Mouse (Mus musculus): Measurements from ENCODE around the gene Rsbn1. TPM values are rescaled to one million over a fixed set of nuclear protein-coding genes. Genes with fewer than 3 reads are reported as not detected.

Rsbn1 gene
- polyA plus RNA-seq, 1 experiment from 2014 or later: 11.6 TPM

GRCm38 (mm10) chr3:103968701-103969100 is 54.8 kb downstream of the Rsbn1 start:
- Histone ChIP-seq H3K36me3 (replicated peaks) (peaks cover 52% of the 10 kb centered on the region), H3K4me3 (peak overlapping the region; percentile 87), H3K27ac (peak overlapping the region; percentile 98), H3K9me3 (no peaks in the 10 kb centered on the region), H3K27me3 (ENCODE audit: poor library complexity, severe bottlenecking) (no peaks in the 10 kb centered on the region), H3K4me1 (peaks cover 35% of the 10 kb centered on the region)
- WGBS: under 1% methylated on average over 24 of the region's 24 CpGs
- DNase-seq (ENCODE audit: extremely low spot score, low spot score): peak; percentile 71

GRCm38 (mm10) chr3:103971157-103971556 is 57.2 kb downstream of the Rsbn1 start:
- 95% methylated on average over 2 of the region's 2 CpGs for WGBS

GRCm38 (mm10) chr3:103984556-103984955 is 70.6 kb downstream of the Rsbn1 start:
- Histone ChIP-seq H3K27ac (no peak overlapping the region), H3K36me3 (replicated peaks) (peaks cover 91% of the 10 kb centered on the region), H3K27me3 (ENCODE audit: poor library complexity, severe bottlenecking) (no peaks in the 10 kb centered on the region), H3K9me3 (no peaks in the 10 kb centered on the region), H3K4me1 (no peaks in the 10 kb centered on the region), H3K4me3 (no peak overlapping the region)
- WGBS: 69% methylated on average over 4 of the region's 4 CpGs
- no peak for DNase-seq (ENCODE audit: extremely low spot score, low spot score)

More at GRCm38 (mm10) chr3:103971157-103971556, 57.2 kb downstream of the Rsbn1 start:
- Histone ChIP-seq H3K4me1 (peaks cover 35% of the 10 kb centered on the region), H3K4me3 (no peak overlapping the region), H3K9me3 (no peaks in the 10 kb centered on the region), H3K27ac (no peak overlapping the region), H3K36me3 (replicated peaks) (peaks cover 42% of the 10 kb centered on the region), H3K27me3 (ENCODE audit: poor library complexity, severe bottlenecking) (no peaks in the 10 kb centered on the region)
- no peak for DNase-seq (ENCODE audit: extremely low spot score, low spot score)

- WGBS: 90% methylated on average over 2 of the region's 2 CpGs
Observed at GRCm38 (mm10) chr3:103985194-103985593, 71.3 kb downstream of the Rsbn1 start.

GRCm38 (mm10) chr3:103987831-103988432 is 74.0 kb downstream of the Rsbn1 start:
- H3K4me3 ChIP-seq: no peak overlapping the region
- no peaks in the 10 kb centered on the region for H3K9me3 ChIP-seq
- H3K4me1 ChIP-seq: no peaks in the 10 kb centered on the region
- WGBS: 72% methylated on average over 5 of the region's 5 CpGs
- no peaks in the 10 kb centered on the region for H3K27me3 ChIP-seq (ENCODE audit: poor library complexity, severe bottlenecking)
- DNase-seq (ENCODE audit: extremely low spot score, low spot score): no peak
- peaks cover 94% of the 10 kb centered on the region for H3K36me3 ChIP-seq (replicated peaks)
- H3K27ac ChIP-seq: no peak overlapping the region

More at GRCm38 (mm10) chr3:103985194-103985593, 71.3 kb downstream of the Rsbn1 start:
- Histone ChIP-seq H3K9me3 (no peaks in the 10 kb centered on the region), H3K27ac (no peak overlapping the region), H3K4me1 (no peaks in the 10 kb centered on the region), H3K4me3 (no peak overlapping the region), H3K36me3 (replicated peaks) (peaks cover 91% of the 10 kb centered on the region), H3K27me3 (ENCODE audit: poor library complexity, severe bottlenecking) (no peaks in the 10 kb centered on the region)
- DNase-seq (ENCODE audit: extremely low spot score, low spot score): no peak

- H3K4me1 ChIP-seq: no peaks in the 10 kb centered on the region
- H3K4me3 ChIP-seq: no peak overlapping the region
- H3K9me3 ChIP-seq: no peaks in the 10 kb centered on the region
- H3K27me3 ChIP-seq (ENCODE audit: poor library complexity, severe bottlenecking): no peaks in the 10 kb centered on the region
- WGBS: 92% methylated on average over 4 of the region's 4 CpGs
- H3K36me3 ChIP-seq (replicated peaks): peaks cover 93% of the 10 kb centered on the region
- no peak for DNase-seq (ENCODE audit: extremely low spot score, low spot score)
- H3K27ac ChIP-seq: no peak overlapping the region
Observed at GRCm38 (mm10) chr3:103989352-103989751, 75.4 kb downstream of the Rsbn1 start.

DNA sequence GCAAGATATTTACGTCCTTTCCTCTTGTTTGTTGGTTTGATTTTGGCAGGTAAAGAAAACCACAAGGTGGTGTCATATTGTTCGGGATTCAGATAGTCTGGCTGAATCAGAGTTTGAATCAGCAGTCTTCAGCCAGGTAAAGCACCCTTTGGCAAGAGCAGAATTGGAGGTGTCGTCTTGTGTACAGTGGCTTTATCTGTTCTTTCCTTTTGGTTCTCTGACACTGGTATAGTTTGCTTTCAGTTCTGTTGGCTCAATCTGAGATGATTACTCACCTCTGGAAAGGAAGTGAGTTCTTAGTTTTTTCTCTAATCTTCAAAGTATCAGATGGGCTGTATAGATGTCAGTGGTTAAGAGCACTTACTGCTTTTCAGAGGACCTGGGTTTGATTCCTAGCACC is 77.4 kb downstream of the Rsbn1 start:
- DNase-seq (ENCODE audit: extremely low spot score, low spot score): no peak
- no peak overlapping the region for H3K27ac ChIP-seq
- 93% methylated on average over 3 of the region's 3 CpGs for WGBS
- peaks cover 94% of the 10 kb centered on the region for H3K36me3 ChIP-seq (replicated peaks)
- no peaks in the 10 kb centered on the region for H3K9me3 ChIP-seq
- no peak overlapping the region for H3K4me3 ChIP-seq
- H3K27me3 ChIP-seq (ENCODE audit: poor library complexity, severe bottlenecking): no peaks in the 10 kb centered on the region
- H3K4me1 ChIP-seq: no peaks in the 10 kb centered on the region

DNA sequence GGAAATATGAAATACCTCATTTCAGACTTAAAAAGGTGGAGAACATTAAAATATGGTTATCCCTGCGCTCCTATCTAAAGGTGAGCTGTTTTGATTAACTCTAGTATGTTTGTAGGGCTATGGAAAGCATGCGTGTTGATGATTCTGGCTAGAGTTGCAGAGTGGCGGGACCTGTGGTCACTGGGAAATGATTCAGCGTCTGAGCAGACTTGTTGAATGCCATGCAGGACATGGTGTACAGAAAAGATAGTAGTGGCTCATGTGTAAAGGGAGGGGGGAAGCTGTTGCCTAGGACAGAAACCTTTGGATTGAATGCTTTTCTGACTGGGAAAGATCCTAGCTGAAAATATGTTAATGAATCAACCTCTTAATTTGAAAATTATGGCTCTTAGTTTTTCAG is 84.8 kb downstream of the Rsbn1 start:
- H3K4me1 ChIP-seq: no peaks in the 10 kb centered on the region
- peaks cover 97% of the 10 kb centered on the region for H3K36me3 ChIP-seq (replicated peaks)
- H3K27me3 ChIP-seq (ENCODE audit: poor library complexity, severe bottlenecking): no peaks in the 10 kb centered on the region
- H3K27ac ChIP-seq: no peak overlapping the region
- DNase-seq (ENCODE audit: extremely low spot score, low spot score): no peak
- WGBS: 93% methylated on average over 4 of the region's 4 CpGs
- H3K4me3 ChIP-seq: no peak overlapping the region
- no peaks in the 10 kb centered on the region for H3K9me3 ChIP-seq

DNA sequence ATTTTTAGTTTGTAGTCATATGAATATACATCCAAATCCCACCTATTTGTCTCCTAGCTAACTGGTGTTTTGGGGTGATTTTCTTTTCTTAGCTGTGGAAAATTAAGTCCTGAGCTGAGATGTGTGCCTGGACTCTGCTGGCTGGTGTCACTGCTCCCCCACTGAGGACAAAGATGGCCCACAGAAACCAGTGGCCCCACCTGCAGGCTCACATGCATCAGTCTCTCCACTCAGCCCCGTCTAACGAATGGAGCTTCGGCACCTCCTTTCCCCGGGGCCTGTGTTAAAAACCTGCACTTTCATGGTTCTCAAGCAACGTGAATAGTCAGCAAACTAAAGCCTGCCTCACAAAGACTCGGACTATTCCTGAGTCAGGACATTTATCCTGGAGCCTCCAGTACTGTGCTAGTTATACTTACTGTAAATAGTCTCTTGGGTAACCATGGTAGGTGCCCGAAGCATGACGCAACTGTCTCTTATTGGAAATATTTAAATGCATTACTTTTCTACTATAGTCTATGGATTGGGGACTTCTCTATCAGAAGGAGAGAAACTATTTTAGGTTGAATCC is 93.1 kb downstream of the Rsbn1 start:
- Histone ChIP-seq H3K4me3 (no peak overlapping the region), H3K27me3 (ENCODE audit: poor library complexity, severe bottlenecking) (no peaks in the 10 kb centered on the region), H3K36me3 (replicated peaks) (peaks cover 75% of the 10 kb centered on the region), H3K9me3 (no peaks in the 10 kb centered on the region), H3K27ac (no peak overlapping the region), H3K4me1 (no peaks in the 10 kb centered on the region)
- 91% methylated on average over 8 of the region's 8 CpGs for WGBS
- DNase-seq (ENCODE audit: extremely low spot score, low spot score): no peak

GRCm38 (mm10) chr3:104007479-104007878 is 93.6 kb downstream of the Rsbn1 start:
- no peaks in the 10 kb centered on the region for H3K27me3 ChIP-seq (ENCODE audit: poor library complexity, severe bottlenecking)
- H3K4me3 ChIP-seq: no peak overlapping the region
- no peak overlapping the region for H3K27ac ChIP-seq
- DNase-seq (ENCODE audit: extremely low spot score, low spot score): no peak
- H3K4me1 ChIP-seq: no peaks in the 10 kb centered on the region
- H3K36me3 ChIP-seq (replicated peaks): peaks cover 73% of the 10 kb centered on the region
- no peaks in the 10 kb centered on the region for H3K9me3 ChIP-seq
- WGBS: 96% methylated on average over 8 of the region's 8 CpGs

DNA sequence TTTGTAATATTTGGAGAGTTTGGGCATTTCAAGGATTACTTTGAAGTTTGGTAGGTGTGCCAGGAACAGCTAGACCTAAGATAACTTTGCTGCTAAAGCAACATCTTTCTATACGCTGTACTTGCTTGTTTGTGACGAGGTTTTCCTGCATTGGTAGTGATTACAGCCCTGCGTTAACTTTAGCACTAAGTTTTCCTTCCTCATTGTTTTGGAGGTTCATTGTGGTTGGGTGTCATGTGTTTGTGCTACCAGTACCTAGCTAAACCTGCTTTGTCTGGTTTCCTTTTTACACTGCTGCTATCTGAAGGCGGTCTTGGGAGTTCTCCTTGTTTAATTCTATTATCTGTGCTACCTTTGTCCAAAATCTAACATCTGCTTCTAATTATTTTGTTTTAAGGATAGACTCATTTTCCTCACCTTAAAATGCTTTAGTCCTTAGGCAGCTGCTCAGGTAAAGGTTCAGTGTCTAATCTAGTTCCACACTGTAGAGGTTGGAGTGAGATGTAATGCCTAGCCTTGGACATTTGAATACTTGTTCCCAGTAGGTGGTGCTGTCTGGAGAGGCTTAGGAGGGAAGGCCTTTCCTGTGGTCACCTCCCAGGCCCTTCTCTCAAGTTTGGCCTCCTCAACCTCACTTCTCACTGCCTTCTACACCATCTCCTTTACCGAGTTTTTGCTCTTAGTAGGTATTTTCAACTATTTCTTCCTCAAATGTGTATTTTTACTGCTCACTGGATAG is 96.2 kb downstream of the Rsbn1 start:
- no peaks in the 10 kb centered on the region for H3K27me3 ChIP-seq (ENCODE audit: poor library complexity, severe bottlenecking)
- H3K4me1 ChIP-seq: no peaks in the 10 kb centered on the region
- H3K9me3 ChIP-seq: no peaks in the 10 kb centered on the region
- H3K4me3 ChIP-seq: no peak overlapping the region
- peaks cover 60% of the 10 kb centered on the region for H3K36me3 ChIP-seq (replicated peaks)
- WGBS: 95% methylated on average over 5 of the region's 5 CpGs
- H3K27ac ChIP-seq: no peak overlapping the region
- no peak for DNase-seq (ENCODE audit: extremely low spot score, low spot score)

- H3K36me3 ChIP-seq (replicated peaks): peaks cover 57% of the 10 kb centered on the region
- no peak for DNase-seq (ENCODE audit: extremely low spot score, low spot score)
- no peak overlapping the region for H3K27ac ChIP-seq
- no peaks in the 10 kb centered on the region for H3K27me3 ChIP-seq (ENCODE audit: poor library complexity, severe bottlenecking)
- 90% methylated on average over 2 of the region's 2 CpGs for WGBS
- H3K4me3 ChIP-seq: no peak overlapping the region
- no peaks in the 10 kb centered on the region for H3K4me1 ChIP-seq
- H3K9me3 ChIP-seq: no peaks in the 10 kb centered on the region
Observed at GRCm38 (mm10) chr3:104011972-104012371, 98.1 kb downstream of the Rsbn1 start.
